Mouse (Mus musculus): ENCODE data around the gene A630001G21Rik.

The A630001G21Rik gene

GRCm38 (mm10) chr1:85735463-85736123, 42.9 kb downstream of the A630001G21Rik start:
- peak in 1 of 2 experiments; percentile 34 for DNase-seq (ENCODE audit: low spot score in 2 of 2)

GRCm38 (mm10) chr1:85734511-85734910, 43.9 kb downstream of the A630001G21Rik start:
- DNase-seq (ENCODE audit: low spot score in 2 of 2), result no peak

GRCm38 (mm10) chr1:85732581-85732980, 45.9 kb downstream of the A630001G21Rik start:
- DNase-seq (ENCODE audit: low spot score in 2 of 2), result no peak

GRCm38 (mm10) chr1:85730471-85730870, 48.0 kb downstream of the A630001G21Rik start:
- DNase-seq (ENCODE audit: low spot score in 2 of 2), result no peak

- no peak for DNase-seq (ENCODE audit: low spot score in 2 of 2)
Observed at GRCm38 (mm10) chr1:85720220-85720893, 58.1 kb downstream of the A630001G21Rik start.

GRCm38 (mm10) chr1:85719049-85719448, 59.4 kb downstream of the A630001G21Rik start:
- DNase-seq (ENCODE audit: low spot score in 2 of 2), result no peak

GRCm38 (mm10) chr1:85716447-85717027, 61.9 kb downstream of the A630001G21Rik start:
- DNase-seq (ENCODE audit: low spot score in 2 of 2), result no peak

GRCm38 (mm10) chr1:85714501-85714900, 63.9 kb downstream of the A630001G21Rik start:
- DNase-seq (ENCODE audit: low spot score in 2 of 2), result no peak

- no peak for DNase-seq (ENCODE audit: low spot score in 2 of 2)
Observed at GRCm38 (mm10) chr1:85706754-85707153, 71.7 kb downstream of the A630001G21Rik start.

GRCm38 (mm10) chr1:85705552-85705951, 72.9 kb downstream of the A630001G21Rik start:
- no peak for DNase-seq (ENCODE audit: low spot score in 2 of 2)

GRCm38 (mm10) chr1:85703245-85704186, 74.9 kb downstream of the A630001G21Rik start:
- peak; percentile 84 to 88 for DNase-seq (ENCODE audit: low spot score in 2 of 2)

GRCm38 (mm10) chr1:85702531-85702930, 75.9 kb downstream of the A630001G21Rik start:
- DNase-seq (ENCODE audit: low spot score in 2 of 2), result no peak

- DNase-seq (ENCODE audit: low spot score in 2 of 2), result no peak
Observed at GRCm38 (mm10) chr1:85697721-85698493, 80.5 kb downstream of the A630001G21Rik start.

GRCm38 (mm10) chr1:85695646-85696045, 82.8 kb downstream of the A630001G21Rik start:
- no peak for DNase-seq (ENCODE audit: low spot score in 2 of 2)

- DNase-seq (ENCODE audit: low spot score in 2 of 2), result no peak
Observed at GRCm38 (mm10) chr1:85693280-85693679, 85.2 kb downstream of the A630001G21Rik start.

GRCm38 (mm10) chr1:85692281-85692680, 86.2 kb downstream of the A630001G21Rik start:
- no peak for DNase-seq (ENCODE audit: low spot score in 2 of 2)

GRCm38 (mm10) chr1:85690544-85690943, 87.9 kb downstream of the A630001G21Rik start:
- no peak for DNase-seq (ENCODE audit: low spot score in 2 of 2)

- DNase-seq (ENCODE audit: low spot score in 2 of 2), result no peak
Observed at GRCm38 (mm10) chr1:85687346-85687745, 91.1 kb downstream of the A630001G21Rik start.

GRCm38 (mm10) chr1:85686666-85687065, 91.8 kb downstream of the A630001G21Rik start:
- DNase-seq (ENCODE audit: low spot score in 2 of 2), result no peak

GRCm38 (mm10) chr1:85680226-85680625, 98.2 kb downstream of the A630001G21Rik start:
- DNase-seq (ENCODE audit: low spot score in 2 of 2), result no peak
